In the genomic region with DNA sequence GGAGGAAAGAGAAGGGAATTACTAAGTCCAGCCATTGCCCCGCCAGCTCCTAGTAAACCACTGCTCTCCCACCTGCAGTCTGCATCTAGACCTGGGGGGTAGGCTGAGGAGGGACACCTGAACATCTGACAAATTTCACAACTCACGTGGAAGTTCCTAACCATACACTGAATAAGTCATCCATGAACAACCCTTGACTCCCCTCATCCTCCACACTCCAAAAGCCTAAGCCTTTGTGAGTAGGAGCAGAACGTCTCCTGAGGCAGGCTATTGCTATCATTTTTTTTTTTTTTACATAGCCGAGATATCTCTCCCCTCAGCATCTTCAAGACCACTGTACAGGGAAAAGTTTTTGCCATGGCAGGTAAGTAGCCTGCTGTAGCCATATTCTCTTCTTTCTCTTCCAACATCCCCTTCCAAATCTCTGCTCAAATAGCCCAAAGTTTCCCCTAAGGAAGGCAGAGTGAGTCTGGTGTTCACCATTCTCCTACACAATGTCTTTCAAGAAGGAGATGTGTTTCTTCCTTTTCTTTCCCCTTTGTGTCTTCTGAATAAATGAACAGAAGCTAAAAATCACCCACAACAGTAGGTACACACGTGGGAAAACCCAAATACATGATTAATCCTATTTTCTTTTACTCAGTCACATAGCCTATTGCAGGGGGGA, we compare ENCODE assay signal across 29 mouse cellular contexts.
"Had no signal": no experiment of that assay in that cellular context is flagged by ENCODE, and none has a peak within 500 bp of the region (broad histone marks: within the 10 kb centered on the region; RNA-seq: fewer than 3 reads in every experiment).

No protein-coding gene starts in this region.

- H3K9me3 ChIP-seq: limb, embryonic 10.5 days; limb, embryonic 12.5 days; limb, embryonic 13.5 days; limb, embryonic 15.5 days; liver, embryonic 12.5 days; liver, embryonic 13.5 days; liver, embryonic 15.5 days; lung, embryonic 15.5 days; midbrain, embryonic 10.5 days; midbrain, embryonic 12.5 days; midbrain, embryonic 13.5 days; midbrain, embryonic 15.5 days had no signal

- H3K27ac ChIP-seq: limb, embryonic 10.5 days; limb, embryonic 12.5 days; limb, embryonic 13.5 days; limb, embryonic 15.5 days; liver, embryonic 12.5 days; liver, embryonic 13.5 days; liver, embryonic 14.5 days; liver, embryonic 15.5 days; lung, embryonic 15.5 days; macrophage; midbrain, embryonic 10.5 days; midbrain, embryonic 12.5 days; midbrain, embryonic 13.5 days; midbrain, embryonic 15.5 days had no signal

- H3K27me3 ChIP-seq: limb, embryonic 12.5 days; limb, embryonic 13.5 days; limb, embryonic 15.5 days; liver, embryonic 12.5 days; liver, embryonic 13.5 days; liver, embryonic 15.5 days; lung, embryonic 15.5 days; megakaryocyte, embryonic 14.5 days; midbrain, embryonic 12.5 days; midbrain, embryonic 13.5 days; midbrain, embryonic 15.5 days had no signal

- H3K4me1 ChIP-seq: limb, embryonic 10.5 days; limb, embryonic 12.5 days; limb, embryonic 13.5 days; limb, embryonic 15.5 days; liver, embryonic 12.5 days; liver, embryonic 13.5 days; liver, embryonic 15.5 days; lung, embryonic 15.5 days; midbrain, embryonic 10.5 days; midbrain, embryonic 12.5 days; midbrain, embryonic 13.5 days; midbrain, embryonic 15.5 days had no signal

- H3K4me2 ChIP-seq: limb, embryonic 12.5 days; limb, embryonic 13.5 days; limb, embryonic 15.5 days; liver, embryonic 11.5 days; liver, embryonic 12.5 days; liver, embryonic 13.5 days; liver, embryonic 15.5 days; lung, embryonic 14.5 days; lung, embryonic 15.5 days; midbrain, embryonic 11.5 days; midbrain, embryonic 12.5 days; midbrain, embryonic 13.5 days; midbrain, embryonic 15.5 days had no signal

- H3K9ac ChIP-seq: limb, embryonic 12.5 days; limb, embryonic 13.5 days; limb, embryonic 15.5 days; liver, embryonic 12.5 days; liver, embryonic 13.5 days; liver, embryonic 14.5 days; liver, embryonic 15.5 days; liver, postnatal 0 days; lung, embryonic 14.5 days; lung, embryonic 15.5 days; midbrain, embryonic 12.5 days; midbrain, embryonic 13.5 days; midbrain, embryonic 15.5 days had no signal

- H3K36me3 ChIP-seq: limb, embryonic 10.5 days; limb, embryonic 12.5 days; limb, embryonic 13.5 days; limb, embryonic 15.5 days; liver, embryonic 12.5 days; liver, embryonic 13.5 days; liver, embryonic 15.5 days; lung, embryonic 15.5 days; midbrain, embryonic 10.5 days; midbrain, embryonic 12.5 days; midbrain, embryonic 13.5 days; midbrain, embryonic 15.5 days had no signal

- DNase-seq: left cerebral cortex, postnatal 4 days; liver; liver, embryonic 13.5 days; liver, postnatal 0 days; lung, adult 18-20 months; lung, adult 2 months; lung, embryonic 14.5 days; lung, postnatal 10 days; lung, postnatal 14 days; lung, postnatal 36 days; lung, postnatal 4 days; midbrain, embryonic 14.5 days had no signal

- H3K4me3 ChIP-seq: limb, embryonic 10.5 days; limb, embryonic 12.5 days; limb, embryonic 13.5 days; limb, embryonic 15.5 days; liver, embryonic 12.5 days; liver, embryonic 13.5 days; liver, embryonic 15.5 days; lung, embryonic 15.5 days; megakaryocyte, embryonic 14.5 days; midbrain, embryonic 10.5 days; midbrain, embryonic 12.5 days; midbrain, embryonic 13.5 days; midbrain, embryonic 15.5 days; myocyte had no signal
